Mouse (Mus musculus) lung, embryonic 14.5 days (tissue): ENCODE results near the gene Chd2. TPM values are rescaled to one million over a fixed set of nuclear protein-coding genes. Genes with fewer than 3 reads are reported as not detected.
A peak's percentile ranks its signal among the peaks of the same experiment; 100 is the strongest.
"Not testable (repeated sequence)": the region's sequence is repeated elsewhere in the genome, so short reads cannot be mapped to it uniquely, and the experiment has no call there.

Experiments
- ATAC-seq: fragments of 200-750 bp; cut with Nextera tagmentation; 2 replicates; pipeline ENCODE4 v1.8.0; 2017; ENCODE audit warnings: mild to moderate bottlenecking, moderate TSS enrichment, moderate library complexity; ENCODE audit not compliant: insufficient read depth
- DNase-seq: peaks from one replicate; pipeline ENCODE4 v3.0.0-alpha.2; 2015
- H3K27ac ChIP-seq: fragments of 300-500 bp; sonication (generic); 2 replicates; pipeline ENCODE4 v1.5.1; 2014; ENCODE audit warnings: low read depth, mild to moderate bottlenecking, moderate library complexity
- H3K27me3 ChIP-seq: fragments of 300-500 bp; sonication (generic); 2 replicates; pipeline ENCODE4 v1.6.1; 2014; ENCODE audit warnings: low read length, control low read depth; ENCODE audit not compliant: insufficient read depth
- H3K36me3 ChIP-seq: fragments of 300-500 bp; sonication (generic); 2 replicates; pipeline ENCODE4 v1.6.1; 2014; ENCODE audit warnings: control low read depth; ENCODE audit not compliant: insufficient read depth
- H3K4me1 ChIP-seq: fragments of 300-500 bp; sonication (generic); 2 replicates; pipeline ENCODE4 v1.6.1; 2014; ENCODE audit warnings: antibody characterized with exemption, control low read depth; ENCODE audit not compliant: insufficient read depth
- H3K4me2 ChIP-seq: fragments of 300-500 bp; sonication (generic); 2 replicates; pipeline ENCODE4 v1.6.1; 2014; ENCODE audit warnings: mild to moderate bottlenecking
- H3K4me3 ChIP-seq: fragments of 300-500 bp; sonication (generic); 2 replicates; pipeline ENCODE4 v1.5.1; 2014; ENCODE audit warnings: low read depth, low read length
- H3K9ac ChIP-seq: fragments of 300-500 bp; sonication (generic); 2 replicates; pipeline ENCODE4 v1.6.1; 2014
- H3K9me3 ChIP-seq: fragments of 300-500 bp; sonication (generic); 2 replicates; pipeline ENCODE4 v1.6.1; 2016; ENCODE audit warnings: low read depth, low read length, control low read depth
- CTCF ChIP-seq: IDR thresholded peaks from 2 replicates; pipeline ENCODE4 v1.5.1; 2016; ENCODE audit warnings: antibody characterized with exemption, low read depth
- WGBS: fragments of 180-500 bp; shearing (Covaris S2); extraction: QIAGEN DNeasy Blood & Tissue Kit; methylation state at CpG from one replicate; pipeline ENCODE4 v1.1.7; 2014; 5-methylcytosine and 5-hydroxymethylcytosine counted together
- polyA plus RNA-seq: library from polyadenylated mRNA; unstranded; fragments of >200 nt; fragmentation: Nextera tagmentation; extraction: Ambion mirVana; gene quantifications from 2 replicates; pipeline ENCODE4 v1.2.1, GENCODE M21; 2014

Gene Chd2
- polyA plus RNA-seq, 1 experiment from 2014 or later = 62.1 TPM

DNA sequence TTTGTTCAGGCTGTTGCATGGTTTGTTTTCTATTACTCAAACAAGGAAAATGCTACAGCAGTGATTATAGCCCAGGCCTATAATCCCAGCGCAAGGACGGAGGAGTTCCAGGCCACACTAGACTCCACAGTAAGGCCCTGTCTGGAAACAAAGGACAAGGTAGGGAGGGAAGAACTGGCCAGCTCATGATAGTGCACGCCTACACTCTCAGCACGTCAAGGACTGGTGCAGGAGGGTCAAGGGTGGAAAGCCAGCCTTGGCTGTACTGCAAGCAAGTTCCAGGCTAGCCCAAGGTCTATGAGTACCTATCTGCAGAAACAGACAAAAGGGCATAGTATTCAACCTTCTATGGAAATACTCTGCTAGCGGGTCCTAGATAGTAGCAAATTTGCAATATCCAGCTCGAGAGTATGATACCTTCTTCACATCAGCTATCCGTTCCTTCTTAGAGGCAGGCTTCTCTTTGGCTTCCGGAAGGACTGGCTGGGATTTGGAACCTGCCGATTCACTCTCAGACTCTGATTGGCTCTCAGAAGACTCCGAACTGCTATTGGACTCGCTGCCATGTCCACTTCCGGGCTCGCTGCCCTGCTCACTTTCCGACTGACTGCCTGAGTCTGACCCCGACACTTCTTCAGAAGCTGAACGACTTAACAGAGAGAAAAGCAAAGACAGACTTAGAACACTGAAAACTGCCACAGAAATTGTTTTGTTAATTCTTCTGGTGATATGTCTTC lies 22.4 kb downstream of the Chd2 start:
- no peaks in the 10 kb centered on the region for H3K4me1 ChIP-seq
- H3K4me3 ChIP-seq = no peak overlapping the region
- no peak for ATAC-seq
- TF ChIP-seq CTCF = no peak
- 84% methylated on average over 16 of the region's 16 CpGs for WGBS
- H3K36me3 ChIP-seq = peaks cover 73% of the 10 kb centered on the region
- no peak for DNase-seq
- H3K4me2 ChIP-seq = no peak overlapping the region
- no peaks in the 10 kb centered on the region for H3K9me3 ChIP-seq
- no peak overlapping the region for H3K9ac ChIP-seq
- no peak overlapping the region for H3K27ac ChIP-seq
- H3K27me3 ChIP-seq = no peaks in the 10 kb centered on the region

DNA sequence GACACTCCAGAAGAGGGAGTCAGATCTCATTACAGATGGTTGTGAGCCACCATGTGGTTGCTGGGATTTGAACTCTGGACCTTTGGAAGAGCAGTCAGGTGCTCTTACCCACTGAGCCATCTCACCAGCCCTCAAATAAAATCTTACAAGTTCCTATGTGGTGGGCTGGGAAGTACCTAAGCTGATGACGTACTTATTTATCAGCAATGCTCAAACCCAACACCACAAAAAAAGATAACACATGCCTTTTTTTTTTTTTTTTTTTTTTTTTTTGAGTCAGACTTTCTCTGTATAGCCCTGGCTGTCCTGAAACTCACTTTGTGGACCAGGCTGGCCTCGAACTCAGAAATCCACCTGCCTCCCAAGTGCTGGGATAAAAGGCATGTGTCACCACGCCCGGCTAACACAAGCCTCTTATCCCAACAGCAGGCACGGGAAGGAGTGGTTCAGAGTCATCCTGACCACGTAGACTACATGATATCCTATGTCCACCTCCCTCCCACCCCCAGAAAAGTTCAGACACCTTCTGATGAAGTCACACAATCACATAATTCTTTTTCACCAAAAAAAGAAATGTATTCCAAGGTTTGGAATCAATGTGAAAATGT lies 23.2 kb downstream of the Chd2 start:
- H3K4me2 ChIP-seq, DNase-seq, ATAC-seq, H3K27me3 ChIP-seq, H3K9me3 ChIP-seq, H3K4me3 ChIP-seq, H3K9ac ChIP-seq, H3K27ac ChIP-seq, H3K4me1 ChIP-seq: not testable (repeated sequence)
- H3K36me3 ChIP-seq = peaks cover 76% of the 10 kb centered on the region
- WGBS = 75% methylated on average over 6 of the region's 6 CpGs

DNA sequence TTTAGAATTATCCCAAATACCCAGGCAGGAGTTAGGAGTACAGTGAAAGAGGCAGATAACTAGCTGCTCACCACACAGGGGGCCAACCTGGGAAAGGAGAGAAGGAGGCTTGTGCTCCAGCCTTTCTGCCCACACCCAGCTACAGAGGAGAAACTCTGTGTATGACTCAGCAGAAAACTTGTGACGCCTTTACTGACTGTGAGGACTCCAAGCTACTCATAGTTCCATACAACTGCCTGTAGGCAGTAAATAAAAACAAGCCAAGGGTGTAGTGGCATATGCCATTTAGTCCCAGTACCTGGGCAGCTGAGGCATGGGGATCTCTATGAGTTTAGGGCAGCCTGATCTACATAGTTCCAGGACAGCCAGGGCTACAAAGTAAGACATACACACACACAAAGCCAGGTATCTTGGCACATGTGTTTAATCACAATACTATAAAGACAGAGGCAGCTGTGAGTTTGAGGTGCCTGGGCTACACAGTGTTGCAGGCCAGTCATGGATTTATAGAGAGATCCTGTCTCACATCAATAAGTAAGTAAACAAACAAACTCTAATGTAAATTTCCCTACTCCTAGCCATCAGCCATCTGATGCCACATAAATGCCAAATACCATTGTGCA lies 24.1 kb downstream of the Chd2 start:
- Histone ChIP-seq H3K9me3 (no peaks in the 10 kb centered on the region), H3K9ac (no peak overlapping the region), H3K27me3 (no peaks in the 10 kb centered on the region), H3K4me2 (no peak overlapping the region), H3K4me3 (no peak overlapping the region), H3K36me3 (peaks cover 85% of the 10 kb centered on the region), H3K4me1 (no peaks in the 10 kb centered on the region), H3K27ac (peak overlapping the region; percentile 52; the same call in 1 of the 2 replicates)
- no peak for TF ChIP-seq CTCF
- WGBS = 59% methylated on average over 1 of the region's 1 CpGs
- ATAC-seq (peak; percentile 54; the same call in 1 of the 2 replicates), DNase-seq (no peak)

- peaks cover 88% of the 10 kb centered on the region for H3K36me3 ChIP-seq
- H3K27me3 ChIP-seq = no peaks in the 10 kb centered on the region
- H3K27ac ChIP-seq = no peak overlapping the region
- no peak for TF ChIP-seq CTCF
- H3K9me3 ChIP-seq = no peaks in the 10 kb centered on the region
- no peak overlapping the region for H3K4me2 ChIP-seq
- no peak for DNase-seq
- no peak overlapping the region for H3K4me3 ChIP-seq
- H3K4me1 ChIP-seq = no peaks in the 10 kb centered on the region
- no peak for ATAC-seq
- WGBS = 80% methylated on average over 5 of the region's 5 CpGs
- no peak overlapping the region for H3K9ac ChIP-seq
These were observed 24.8 kb downstream of the Chd2 start for GRCm38 (mm10) chr7:73516820-73517219.

DNA sequence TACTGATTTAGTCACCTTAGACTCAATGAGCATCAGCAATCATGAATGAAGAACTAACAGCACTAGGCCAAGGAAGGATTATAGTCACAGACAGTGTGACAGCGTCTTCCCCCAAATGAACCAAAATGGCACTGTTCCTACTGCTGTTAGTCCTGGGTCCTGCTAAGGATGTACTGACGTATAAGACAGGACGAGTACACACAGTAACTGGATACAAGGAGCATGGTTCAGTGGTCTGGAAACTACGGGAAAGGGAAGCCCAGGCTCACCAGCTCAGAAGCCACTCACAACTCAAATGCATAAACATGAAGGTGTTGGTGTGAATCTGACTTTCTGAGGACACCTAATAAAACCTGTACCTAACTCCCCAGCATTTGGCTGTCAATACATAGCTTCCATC lies 27.1 kb downstream of the Chd2 start:
- H3K27me3 ChIP-seq = no peaks in the 10 kb centered on the region
- H3K36me3 ChIP-seq = peaks cover 88% of the 10 kb centered on the region
- no peak overlapping the region for H3K4me2 ChIP-seq
- no peak overlapping the region for H3K27ac ChIP-seq
- no peaks in the 10 kb centered on the region for H3K4me1 ChIP-seq
- H3K9me3 ChIP-seq = no peaks in the 10 kb centered on the region
- H3K9ac ChIP-seq = no peak overlapping the region
- no peak overlapping the region for H3K4me3 ChIP-seq
- 76% methylated on average over 4 of the region's 4 CpGs for WGBS
- no peak for ATAC-seq
- no peak for DNase-seq
- no peak for TF ChIP-seq CTCF

GRCm38 (mm10) chr7:73512422-73512821 lies 29.2 kb downstream of the Chd2 start:
- ATAC-seq = no peak
- no peak for DNase-seq
- Histone ChIP-seq H3K27ac (no peak overlapping the region), H3K27me3 (no peaks in the 10 kb centered on the region), H3K4me3 (no peak overlapping the region), H3K4me1 (no peaks in the 10 kb centered on the region), H3K4me2 (no peak overlapping the region), H3K36me3 (peaks cover 92% of the 10 kb centered on the region), H3K9ac (no peak overlapping the region), H3K9me3 (no peaks in the 10 kb centered on the region)
- no peak for TF ChIP-seq CTCF
- 60% methylated on average over 2 of the region's 2 CpGs for WGBS

DNA sequence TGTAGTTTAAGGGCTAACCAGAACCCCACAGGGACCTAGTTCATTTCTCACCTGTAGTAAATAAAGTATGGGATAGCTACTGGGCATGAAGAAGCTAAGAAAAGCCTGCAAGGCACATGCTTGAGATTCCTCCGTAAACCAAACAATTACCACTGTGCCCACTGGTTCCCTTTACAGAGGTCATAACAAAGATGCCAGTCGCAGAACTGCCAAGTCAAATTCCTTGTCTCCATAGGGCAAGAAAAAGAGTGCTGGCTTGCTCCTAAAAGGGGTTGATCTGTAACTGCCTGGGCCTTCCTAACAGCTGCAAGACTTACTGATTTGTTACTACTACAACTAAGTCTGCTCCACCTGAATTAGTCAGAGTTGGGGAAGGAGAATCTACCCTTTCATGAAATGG lies 32.9 kb downstream of the Chd2 start:
- no peaks in the 10 kb centered on the region for H3K27me3 ChIP-seq
- no peak for TF ChIP-seq CTCF
- WGBS = 88% methylated on average over 2 of the region's 2 CpGs
- DNase-seq (no peak), ATAC-seq (no peak)
- no peaks in the 10 kb centered on the region for H3K4me1 ChIP-seq
- H3K9ac ChIP-seq = no peak overlapping the region
- no peak overlapping the region for H3K4me2 ChIP-seq
- H3K27ac ChIP-seq = no peak overlapping the region
- H3K36me3 ChIP-seq = peaks cover 94% of the 10 kb centered on the region
- no peaks in the 10 kb centered on the region for H3K9me3 ChIP-seq
- H3K4me3 ChIP-seq = no peak overlapping the region
